Mouse (Mus musculus) heart, postnatal 0 days (tissue): ENCODE measurements around the gene Dock4.

Experiments
- CTCF ChIP-seq: IDR thresholded peaks from 2 replicates; pipeline ENCODE4 v1.5.1; 2016; ENCODE audit warnings: antibody characterized with exemption, control low read depth, low read depth
- EP300 ChIP-seq: IDR thresholded peaks from 2 replicates; pipeline ENCODE4 v1.6.1; 2016; ENCODE audit warnings: antibody characterized with exemption, low read depth

DNA sequence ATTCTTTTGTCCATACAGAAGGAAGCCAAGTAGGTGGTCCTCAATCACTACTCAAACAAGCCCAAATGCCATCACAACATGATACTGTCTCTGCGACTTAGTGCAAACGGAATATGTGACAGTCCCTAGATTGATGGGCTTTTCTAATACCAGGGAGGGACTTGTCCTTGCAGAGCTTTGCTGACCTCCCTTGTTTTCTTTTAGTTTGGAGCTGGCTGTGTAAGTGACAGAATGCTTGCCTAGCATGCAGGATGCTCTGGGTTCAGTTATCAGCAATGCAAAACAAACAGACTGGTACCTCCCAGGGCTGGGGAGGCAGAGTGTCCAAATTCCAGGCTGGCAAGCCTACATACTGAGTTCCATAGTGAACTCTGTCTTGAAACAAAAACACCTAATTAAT is 7.7 kb upstream of the Dock4 start:
- TF ChIP-seq CTCF (no peak), EP300 (no peak)
